Mouse (Mus musculus) fibroblast of lung, adult 2 months (primary cell): Measurements from ENCODE around the gene Tmem127.
A peak's percentile ranks its signal among the peaks of the same experiment; 100 is the strongest.
"Not testable (repeated sequence)": the region's sequence is repeated elsewhere in the genome, so short reads cannot be mapped to it uniquely, and the experiment has no call there.

Experiments used
- DNase-seq: peaks from one replicate; pipeline ENCODE4 v3.0.0-alpha.2; 2011; ENCODE audit warnings: low read depth

Tmem127 gene

DNA sequence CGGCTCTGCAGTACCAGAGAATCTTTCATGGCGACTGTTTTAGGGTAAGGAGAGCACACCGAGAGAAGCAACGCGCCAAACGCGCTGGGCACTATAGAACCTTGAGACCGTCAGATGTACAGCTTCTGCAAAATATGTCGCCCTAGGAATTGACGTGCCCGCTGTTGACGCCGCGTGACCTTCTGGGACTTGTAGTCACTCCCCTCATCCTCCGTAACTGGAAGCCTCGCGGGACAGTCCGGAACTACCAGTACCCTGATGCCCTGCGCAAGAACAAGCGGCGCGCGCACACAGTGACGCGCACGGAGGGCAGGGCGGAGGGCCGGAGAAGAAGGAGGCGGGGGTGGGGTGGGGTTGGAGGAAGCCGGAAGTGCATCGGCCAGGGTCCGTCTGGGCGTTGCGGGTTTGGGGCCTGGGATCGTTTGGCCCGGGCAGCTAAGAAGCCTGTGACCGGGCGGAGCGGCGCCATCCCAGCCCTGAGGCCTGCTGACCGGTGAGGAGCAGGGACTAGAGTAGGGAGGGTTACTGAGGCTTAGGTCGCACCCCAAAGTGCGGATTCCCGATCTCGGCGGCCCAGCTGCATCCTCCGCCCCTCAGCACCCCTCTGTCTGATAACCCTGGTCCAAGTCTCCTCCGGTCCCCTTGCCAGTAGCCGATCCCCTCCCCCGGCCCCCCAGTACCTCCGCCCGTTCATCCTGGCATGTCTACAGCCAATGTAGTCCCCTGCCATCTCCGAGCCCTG is at the start of gene Tmem127, which contains the start of gene Ciao1:
Gene Tmem127, plus strand, starts transcription at position 317 of the 742 bp plus-strand sequence.
Gene Ciao1, minus strand, starts transcription at position 225 of the 742 bp plus-strand sequence.
- peak; percentile 97 for DNase-seq

- DNase-seq, result peak; percentile 14
Measured at GRCm38 (mm10) chr2:127204932-127205331, 42.8 kb upstream of the Tmem127 start.

DNA sequence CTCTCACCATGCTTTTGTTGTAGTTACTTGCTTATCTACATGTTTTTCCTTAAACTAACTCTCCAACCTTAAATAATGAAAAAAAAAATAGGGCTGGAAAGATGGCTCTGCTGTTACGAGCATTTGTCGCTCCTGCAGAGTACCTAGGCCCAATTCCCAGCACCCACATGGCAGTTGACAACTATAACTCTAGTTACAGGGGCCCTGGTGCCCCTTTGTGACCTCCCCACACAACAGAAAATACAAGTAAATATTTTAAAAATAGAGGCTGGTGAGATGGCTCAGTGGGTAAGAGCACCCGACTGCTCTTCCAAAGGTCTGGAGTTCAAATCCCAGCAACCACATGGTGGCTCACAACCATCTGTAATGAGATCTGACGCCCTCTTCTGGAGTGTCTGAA is 41.8 kb upstream of the Tmem127 start:
- not testable (repeated sequence) for DNase-seq

GRCm38 (mm10) chr2:127206916-127207315 is 40.8 kb upstream of the Tmem127 start:
- no peak for DNase-seq

DNA sequence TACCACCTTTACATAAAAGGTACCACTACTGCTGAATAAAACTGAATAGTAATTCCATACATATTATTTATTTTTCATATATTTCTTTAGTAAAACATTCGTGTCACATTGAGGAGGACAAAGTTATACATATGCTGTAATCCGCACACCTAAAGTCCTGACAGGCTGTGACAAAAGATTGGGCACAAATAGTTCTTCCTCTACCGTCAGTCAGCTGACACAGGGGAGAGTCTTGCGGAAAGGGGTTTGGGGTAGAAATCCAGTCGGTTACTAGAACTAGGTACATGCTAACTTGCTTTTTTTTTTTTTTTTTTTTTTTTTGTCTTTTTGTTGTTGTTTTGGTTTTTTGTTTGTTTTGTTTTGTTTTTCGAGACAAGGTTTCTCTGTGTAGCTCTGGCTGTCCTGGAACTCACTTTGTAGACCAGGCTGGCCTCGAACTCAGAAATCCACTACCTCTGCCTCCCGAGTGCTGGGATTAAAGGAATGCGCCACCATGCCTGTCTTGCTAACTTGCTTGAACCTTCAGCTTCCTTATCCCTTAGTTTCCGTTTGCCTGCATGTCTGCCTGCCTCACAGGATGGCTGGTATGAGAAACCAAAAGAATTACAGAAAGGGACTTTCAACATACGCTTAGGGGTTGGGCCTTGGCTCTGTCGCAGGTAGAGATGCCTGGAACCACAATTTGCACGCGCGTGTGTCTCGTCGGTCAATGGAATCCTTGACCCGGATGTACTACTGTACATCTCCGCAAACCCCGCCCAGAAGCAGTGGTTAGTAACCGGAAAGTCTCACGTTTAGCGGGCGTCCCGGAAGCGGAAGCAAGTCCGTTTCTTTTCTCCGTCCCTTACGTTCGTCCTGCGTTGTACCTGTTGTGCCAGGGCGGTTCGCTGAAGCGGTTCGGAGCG is 39.9 kb upstream of the Tmem127 start, which contains the start of the genes 1810024B03Rik and Snrnp200:
Gene 1810024B03Rik, minus strand, starts transcription at position 734 of the 905 bp plus-strand sequence.
Gene Snrnp200, plus strand, starts transcription at position 840 of the 905 bp plus-strand sequence.
- DNase-seq, result peak; percentile 91

DNA sequence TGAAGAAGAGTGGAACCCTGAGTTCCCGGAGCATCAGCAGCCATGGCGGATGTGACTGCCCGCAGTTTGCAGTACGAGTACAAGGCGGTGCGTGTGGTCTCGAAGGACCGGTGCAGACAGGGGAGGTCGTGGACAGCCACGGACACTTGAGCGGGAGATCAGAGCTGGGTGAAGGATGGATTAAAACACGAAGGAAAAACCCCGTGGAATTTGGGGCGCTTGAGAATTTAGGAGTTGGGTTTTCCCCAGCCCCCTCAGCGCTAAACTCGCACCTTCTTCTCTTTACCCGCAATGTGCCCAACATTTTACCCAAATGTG is 39.3 kb upstream of the Tmem127 start:
- DNase-seq, result no peak

DNA sequence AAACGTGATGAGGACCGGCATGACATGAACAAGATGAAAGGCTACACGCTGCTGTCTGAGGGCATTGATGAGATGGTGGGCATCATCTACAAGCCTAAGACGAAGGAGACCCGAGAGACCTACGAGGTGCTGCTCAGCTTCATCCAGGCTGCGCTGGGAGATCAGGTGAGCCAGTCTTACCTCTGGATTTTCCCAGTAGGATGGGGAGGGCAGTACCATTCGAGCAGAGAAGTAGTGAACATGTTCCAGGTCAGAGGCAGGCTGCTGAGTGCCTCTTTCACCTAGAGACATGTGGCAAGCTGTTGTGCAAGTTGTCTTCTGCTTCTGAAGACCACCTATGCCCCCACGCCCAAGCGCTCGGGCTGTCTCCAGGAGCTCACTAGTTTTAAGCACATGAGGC is 37.0 kb upstream of the Tmem127 start:
- DNase-seq, result no peak

DNA sequence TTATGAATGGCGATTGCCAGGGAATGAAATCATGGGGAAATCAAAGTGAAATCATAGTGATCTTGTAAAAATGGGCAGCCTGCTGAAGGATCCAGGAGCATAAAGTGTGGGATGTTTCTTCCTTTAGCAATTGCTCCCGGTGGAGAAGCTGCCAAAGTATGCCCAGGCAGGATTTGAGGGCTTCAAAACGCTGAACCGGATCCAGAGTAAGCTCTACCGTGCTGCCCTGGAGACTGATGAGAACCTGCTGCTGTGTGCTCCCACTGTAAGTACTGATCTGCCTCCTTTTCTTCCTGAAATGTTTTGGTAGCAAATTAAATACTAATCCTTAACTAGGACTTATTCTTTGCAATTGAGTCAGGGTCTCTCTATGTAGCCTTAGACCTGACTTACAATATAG is 30.0 kb upstream of the Tmem127 start:
- DNase-seq, result no peak

DNA sequence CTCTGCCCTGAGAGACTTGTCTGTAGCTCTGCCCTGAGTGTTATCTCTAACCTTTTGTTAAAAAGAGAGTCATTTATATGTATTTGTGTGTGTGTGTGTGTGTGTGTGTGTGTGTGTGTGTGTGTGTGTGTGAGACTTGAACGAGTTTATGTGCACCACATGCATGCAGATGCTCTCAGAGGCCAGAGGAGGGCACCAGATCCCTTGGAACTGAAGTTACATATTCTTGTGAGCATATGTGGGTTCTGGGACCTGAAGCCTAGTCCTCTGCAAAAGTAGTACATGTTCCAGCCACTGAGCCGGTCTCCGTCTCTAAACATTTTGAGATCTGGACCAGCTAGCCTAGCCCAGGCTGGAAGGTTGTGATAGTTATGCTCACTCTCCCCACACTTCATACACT is 22.4 kb upstream of the Tmem127 start:
- no peak for DNase-seq

GRCm38 (mm10) chr2:127237897-127238610 is 9.7 kb upstream of the Tmem127 start:
- no peak for DNase-seq

GRCm38 (mm10) chr2:127240065-127240464 is 7.6 kb upstream of the Tmem127 start:
- DNase-seq, result no peak

- no peak for DNase-seq
Measured at GRCm38 (mm10) chr2:127248334-127249004, 761 bp downstream of the Tmem127 start.

GRCm38 (mm10) chr2:127250291-127251008 is 2.7 kb downstream of the Tmem127 start:
- DNase-seq, result no peak

DNA sequence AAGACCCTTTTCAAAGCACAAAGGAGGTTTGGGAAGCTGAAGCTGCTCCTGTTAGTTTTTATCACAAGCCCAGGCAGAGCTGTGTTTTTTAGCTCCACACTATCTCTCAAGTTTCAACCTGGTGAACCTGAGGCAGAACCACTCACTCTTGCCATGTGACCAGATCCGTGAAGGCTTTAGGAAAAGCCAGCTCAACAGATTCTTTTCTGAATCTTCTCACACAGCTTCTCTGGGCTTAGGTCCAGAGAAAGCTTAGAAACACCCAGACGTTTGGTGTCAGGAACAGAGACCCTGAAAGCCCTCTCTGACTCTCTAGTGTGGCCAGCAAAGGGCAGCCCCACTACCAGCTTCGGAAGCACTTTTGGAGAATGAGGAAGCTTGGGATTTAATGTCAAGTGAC is 3.7 kb downstream of the Tmem127 start:
- DNase-seq, result no peak

- no peak for DNase-seq
Measured at GRCm38 (mm10) chr2:127251880-127252527, 4.3 kb downstream of the Tmem127 start.

DNA sequence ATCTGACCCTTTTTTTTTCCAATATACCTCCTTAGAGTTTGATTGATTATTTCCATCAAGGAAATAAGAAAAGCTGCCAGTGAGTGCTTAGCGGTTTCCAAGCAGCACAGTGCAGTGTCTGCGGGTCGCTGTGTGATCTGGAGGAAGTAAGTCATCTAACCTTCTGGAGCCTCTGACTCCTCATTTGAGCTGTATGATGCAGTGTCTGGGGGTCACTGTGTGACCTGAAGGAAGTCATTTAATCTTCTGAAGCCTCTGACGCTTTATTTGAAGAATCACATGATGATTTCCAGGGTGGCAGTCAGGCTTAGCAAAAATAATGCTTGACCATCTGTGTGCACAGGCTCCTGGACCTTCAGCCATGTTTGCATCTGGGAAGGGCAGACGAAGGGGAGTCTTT is 5.1 kb downstream of the Tmem127 start:
- no peak for DNase-seq

DNA sequence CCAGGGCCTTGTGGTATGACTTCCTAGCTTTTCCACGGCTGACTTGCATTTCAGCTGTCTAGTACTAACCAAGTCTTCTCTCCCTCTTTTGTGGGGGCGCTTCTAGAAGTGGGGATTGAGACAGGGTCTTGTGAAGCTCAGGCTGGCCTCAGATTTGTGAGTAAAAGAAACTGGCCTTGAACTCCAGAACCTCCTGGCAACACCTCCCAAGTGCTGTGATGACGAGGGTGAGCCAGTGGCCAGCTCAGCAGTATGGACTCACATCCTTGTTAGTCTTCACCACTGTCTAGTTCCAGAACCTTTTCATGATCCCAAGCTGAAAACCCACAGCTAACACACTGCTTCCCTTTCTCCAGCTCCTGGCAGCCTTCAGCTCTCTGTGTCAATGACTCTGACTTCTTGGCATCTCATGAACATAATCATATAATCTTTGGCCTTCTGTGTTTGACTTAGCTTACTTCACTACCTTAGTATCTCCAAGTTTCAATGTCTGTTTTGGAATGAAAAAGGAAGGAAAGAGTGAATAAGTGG is 7.0 kb downstream of the Tmem127 start:
- DNase-seq, result peak; percentile 63

DNA sequence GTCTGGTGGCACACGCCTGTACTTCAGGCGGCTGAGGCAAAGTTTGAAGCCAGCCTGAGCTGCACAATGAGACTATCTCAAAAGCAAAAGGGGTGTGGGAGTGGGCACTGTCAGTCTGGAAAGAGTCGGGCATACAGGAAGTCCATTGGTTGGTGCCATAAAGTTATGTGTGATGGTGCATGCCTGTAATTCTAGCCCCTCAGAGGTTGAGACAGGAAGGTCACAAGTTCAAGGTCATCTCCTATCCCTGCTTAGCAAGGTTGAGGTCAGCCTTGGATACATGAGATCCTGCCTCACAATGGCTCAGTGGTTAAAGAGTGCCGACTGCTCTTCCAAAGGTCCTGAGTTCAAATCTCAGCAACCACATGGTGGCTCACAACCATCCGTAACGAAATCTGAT is 7.6 kb downstream of the Tmem127 start:
- DNase-seq, result no peak

DNA sequence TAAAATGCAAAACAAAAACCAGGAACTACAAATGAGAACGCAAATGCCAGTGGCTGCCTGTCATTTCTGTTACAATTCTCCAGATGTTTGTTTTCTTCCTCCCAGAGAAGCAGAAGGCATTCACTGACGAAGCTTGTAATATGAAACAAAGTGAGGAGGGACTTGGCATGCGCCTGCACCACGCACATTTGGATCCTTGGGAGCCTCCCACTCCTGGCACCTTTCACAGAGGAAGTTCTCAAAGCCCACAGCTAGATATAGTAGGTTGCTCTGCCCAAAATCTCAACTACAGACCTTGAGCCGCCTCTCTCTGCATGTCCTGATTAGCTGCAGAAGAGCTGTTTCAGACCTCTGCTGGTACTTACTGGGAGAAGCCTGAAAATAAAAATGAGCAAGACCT is 11.6 kb downstream of the Tmem127 start:
- no peak for DNase-seq

DNA sequence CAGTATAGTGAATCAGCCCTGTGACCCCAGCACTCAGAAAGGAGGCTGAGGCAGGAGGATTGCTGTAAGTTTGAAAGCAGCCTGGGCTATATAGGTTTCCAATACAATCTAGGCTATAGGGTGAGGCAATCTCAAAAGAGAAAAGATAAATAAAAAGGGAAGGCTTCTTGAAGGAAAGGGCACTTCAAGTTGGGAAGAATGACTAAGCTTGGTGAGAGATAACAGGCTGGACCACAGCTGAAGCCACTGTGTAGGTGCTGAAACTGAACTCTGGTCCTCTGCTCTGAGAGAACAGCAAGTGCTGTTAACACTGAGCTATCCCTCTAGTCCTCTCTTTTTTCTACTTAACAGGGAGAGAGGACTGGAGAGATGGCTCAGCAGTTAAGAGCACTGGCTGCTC is 14.8 kb downstream of the Tmem127 start:
- DNase-seq, result no peak
